Mouse (Mus musculus) 416B (cell line): ENCODE measurements around the gene Spen.
A peak's percentile ranks its signal among the peaks of the same experiment; 100 is the strongest.

Experiments
- DNase-seq: peaks from one replicate; pipeline ENCODE4 v3.0.0; 2011; ENCODE audit warnings: low read depth

Gene Spen

GRCm38 (mm10) chr4:141472641-141473321, 65.6 kb downstream of the Spen start:
- no peak for DNase-seq

- DNase-seq, result no peak
Measured at GRCm38 (mm10) chr4:141471491-141471890, 66.9 kb downstream of the Spen start.

- no peak for DNase-seq
Measured at GRCm38 (mm10) chr4:141469343-141469742, 69.1 kb downstream of the Spen start.

GRCm38 (mm10) chr4:141468576-141468975, 69.8 kb downstream of the Spen start:
- no peak for DNase-seq

GRCm38 (mm10) chr4:141467581-141467927, 70.8 kb downstream of the Spen start:
- no peak for DNase-seq

- no peak for DNase-seq
Measured at GRCm38 (mm10) chr4:141466844-141467580, 71.4 kb downstream of the Spen start.

GRCm38 (mm10) chr4:141466289-141466795, 72.1 kb downstream of the Spen start:
- no peak for DNase-seq

GRCm38 (mm10) chr4:141465512-141466288, 72.7 kb downstream of the Spen start:
- no peak for DNase-seq

GRCm38 (mm10) chr4:141464722-141465121, 73.7 kb downstream of the Spen start:
- DNase-seq, result no peak

- DNase-seq, result no peak
Measured at GRCm38 (mm10) chr4:141463472-141463871, 74.9 kb downstream of the Spen start.

- DNase-seq, result no peak
Measured at GRCm38 (mm10) chr4:141461576-141461975, 76.8 kb downstream of the Spen start.

GRCm38 (mm10) chr4:141461088-141461487, 77.3 kb downstream of the Spen start:
- DNase-seq, result no peak

GRCm38 (mm10) chr4:141460481-141460880, 77.9 kb downstream of the Spen start:
- DNase-seq, result no peak

GRCm38 (mm10) chr4:141459766-141460165, 78.6 kb downstream of the Spen start:
- DNase-seq, result no peak

GRCm38 (mm10) chr4:141458888-141459287, 79.5 kb downstream of the Spen start:
- DNase-seq, result no peak

GRCm38 (mm10) chr4:141458236-141458635, 80.2 kb downstream of the Spen start:
- peak; percentile 31 for DNase-seq

- no peak for DNase-seq
Measured at GRCm38 (mm10) chr4:141456193-141456938, 82.0 kb downstream of the Spen start.

- no peak for DNase-seq
Measured at GRCm38 (mm10) chr4:141455526-141455925, 82.9 kb downstream of the Spen start.

- peak; percentile 86 for DNase-seq
Measured at GRCm38 (mm10) chr4:141454581-141455350, 83.6 kb downstream of the Spen start.

GRCm38 (mm10) chr4:141451916-141452450, 86.4 kb downstream of the Spen start:
- no peak for DNase-seq

- peak; percentile 37 for DNase-seq
Measured at GRCm38 (mm10) chr4:141451251-141451650, 87.1 kb downstream of the Spen start.
